Comparison of ENCODE assay signal across 29 mouse cellular contexts in the genomic region with DNA sequence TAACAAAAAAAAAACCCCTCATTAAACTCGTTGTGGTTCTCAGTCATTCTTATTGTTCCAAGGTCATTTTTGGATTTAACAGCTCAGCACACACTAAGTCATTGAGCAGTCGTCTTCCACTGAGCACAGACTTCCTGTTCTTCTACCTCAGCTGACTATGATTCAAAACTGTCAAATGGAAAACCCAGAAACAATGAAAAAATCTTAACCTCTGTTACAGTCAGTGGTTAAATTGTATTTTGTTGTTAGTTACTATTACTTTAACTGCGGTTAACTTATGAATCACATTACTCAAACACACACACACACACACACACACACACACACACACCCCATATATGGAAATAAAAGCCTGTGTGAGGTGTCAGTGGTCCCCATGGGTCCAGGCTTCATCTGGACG.
DNase-seq lines count a peak whose midpoint lies in the region; ATAC-seq and TF ChIP-seq lines count a peak whose summit lies in the region.
"Had no signal": no experiment of that assay in that cellular context is flagged by ENCODE, and none has a peak within 500 bp of the region (broad histone marks: within the 10 kb centered on the region; RNA-seq: fewer than 3 reads in every experiment).

No protein-coding gene starts in this region.

- H3K4me3 ChIP-seq in midbrain, embryonic 11.5 days (ENCODE audit: low read depth, low read length) = no peak overlapping the region
- H3K4me3 ChIP-seq in midbrain, embryonic 14.5 days (replicated peaks; ENCODE audit: low read depth, low read length) = no peak overlapping the region
- H3K4me3 ChIP-seq in liver, postnatal 0 days (ENCODE audit: low read depth, low read length) = no peak overlapping the region
- H3K4me3 ChIP-seq: heart, embryonic 10.5 days; heart, embryonic 15.5 days; hindbrain, embryonic 12.5 days; left cerebral cortex, adult 2 months; limb, embryonic 13.5 days; liver, embryonic 12.5 days; midbrain, embryonic 10.5 days; myocyte; stomach, embryonic 15.5 days had no signal

- no peak overlapping the region for H3K4me2 ChIP-seq in midbrain, embryonic 11.5 days
- H3K4me2 ChIP-seq in midbrain, embryonic 14.5 days (ENCODE audit: low read length) = no peak overlapping the region
- no peak overlapping the region for H3K4me2 ChIP-seq in liver, postnatal 0 days (ENCODE audit: low read depth, low read length)
- H3K4me2 ChIP-seq: heart, embryonic 15.5 days; hindbrain, embryonic 12.5 days; limb, embryonic 13.5 days; liver, embryonic 12.5 days; stomach, embryonic 15.5 days had no signal

- 82% methylated on average over 4 of the region's 4 CpGs for WGBS in midbrain, embryonic 11.5 days
- WGBS in midbrain, embryonic 14.5 days = 86% methylated on average over 4 of the region's 4 CpGs
- 49% methylated on average over 4 of the region's 4 CpGs for WGBS in liver, postnatal 0 days (ENCODE audit: insufficient replicate concordance)

- no peak for TF ChIP-seq EP300 in liver, postnatal 0 days (IDR thresholded peaks at IDR 0.05; ENCODE audit: low read depth)

- no peak overlapping the region for H3K27ac ChIP-seq in midbrain, embryonic 11.5 days (ENCODE audit: low read depth, low read length)
- H3K27ac ChIP-seq in midbrain, embryonic 14.5 days (replicated peaks; ENCODE audit: low read depth, low read length) = no peak overlapping the region
- no peak overlapping the region for H3K27ac ChIP-seq in liver, postnatal 0 days (ENCODE audit: low read depth)
- H3K27ac ChIP-seq: heart, embryonic 10.5 days; heart, embryonic 15.5 days; hindbrain, embryonic 12.5 days; hindbrain, postnatal 0 days; left cerebral cortex, adult 2 months; limb, embryonic 13.5 days; liver, embryonic 12.5 days; midbrain, embryonic 10.5 days; stomach, embryonic 15.5 days had no signal

- peak; percentile 35 for DNase-seq in midbrain, embryonic 11.5 days (ENCODE audit: low spot score, missing footprints)
- no peak for DNase-seq in midbrain, embryonic 14.5 days
- peak; percentile 32 for DNase-seq in fibroblast of lung, adult 2 months (ENCODE audit: low read depth)
- peak; percentile 76 for DNase-seq in naive thymus-derived CD4-positive, alpha-beta T cell, adult 2 months (ENCODE audit: low read depth)
- no peak for DNase-seq in c-Kit-positive CD71-positive TER-119-positive erythroid progenitor cells, embryonic 14.5 days (ENCODE audit: low spot score)
- no peak for DNase-seq in liver, postnatal 0 days
- no peak for DNase-seq in spleen, postnatal 14 days (ENCODE audit: low spot score in 2 of 2)
- DNase-seq: adrenal gland, postnatal 10 days; cerebellum, adult 18-20 months; cerebellum, postnatal 14 days; gastrocnemius, postnatal 25 days; heart, adult 11 months; kidney, adult 9 months; kidney, postnatal 25 days; lung, adult 18-20 months; thymus, postnatal 14 days had no signal

- H3K9me3 ChIP-seq in midbrain, embryonic 11.5 days (ENCODE audit: control insufficient read depth, low read length) = no peaks in the 10 kb centered on the region
- H3K9me3 ChIP-seq in midbrain, embryonic 14.5 days (ENCODE audit: control insufficient read depth, low read length) = no peaks in the 10 kb centered on the region
- no peaks in the 10 kb centered on the region for H3K9me3 ChIP-seq in liver, postnatal 0 days (ENCODE audit: low read length)
- H3K9me3 ChIP-seq: heart, embryonic 10.5 days; heart, embryonic 15.5 days; hindbrain, embryonic 12.5 days; limb, embryonic 13.5 days; liver, embryonic 12.5 days; midbrain, embryonic 10.5 days; stomach, embryonic 15.5 days had no signal

- no peaks in the 10 kb centered on the region for H3K4me1 ChIP-seq in midbrain, embryonic 11.5 days (ENCODE audit: control insufficient read depth, insufficient read depth, low read length)
- H3K4me1 ChIP-seq in midbrain, embryonic 14.5 days (ENCODE audit: control insufficient read depth, insufficient read depth, low read length) = no peaks in the 10 kb centered on the region
- H3K4me1 ChIP-seq in liver, postnatal 0 days (ENCODE audit: insufficient read depth) = peaks cover 30% of the 10 kb centered on the region
- H3K4me1 ChIP-seq: limb, embryonic 13.5 days had no signal

- H3K27me3 ChIP-seq in midbrain, embryonic 11.5 days (ENCODE audit: control insufficient read depth, insufficient read depth, low read length) = no peaks in the 10 kb centered on the region
- no peaks in the 10 kb centered on the region for H3K27me3 ChIP-seq in midbrain, embryonic 14.5 days (ENCODE audit: control insufficient read depth, insufficient read depth, low read length)
- H3K27me3 ChIP-seq in liver, postnatal 0 days (ENCODE audit: insufficient read depth, low read length) = no peaks in the 10 kb centered on the region
- H3K27me3 ChIP-seq: heart, embryonic 15.5 days; hindbrain, embryonic 12.5 days; limb, embryonic 13.5 days; liver, embryonic 12.5 days; stomach, embryonic 15.5 days had no signal

- H3K36me3 ChIP-seq in midbrain, embryonic 11.5 days (ENCODE audit: control insufficient read depth, insufficient read depth, low read length) = no peaks in the 10 kb centered on the region
- no peaks in the 10 kb centered on the region for H3K36me3 ChIP-seq in midbrain, embryonic 14.5 days (ENCODE audit: control insufficient read depth, insufficient read depth, low read length)
- no peaks in the 10 kb centered on the region for H3K36me3 ChIP-seq in liver, postnatal 0 days (replicated peaks; ENCODE audit: insufficient read depth, low read length)
- H3K36me3 ChIP-seq: heart, embryonic 10.5 days; heart, embryonic 15.5 days; hindbrain, embryonic 12.5 days; limb, embryonic 13.5 days; liver, embryonic 12.5 days; midbrain, embryonic 10.5 days; stomach, embryonic 15.5 days had no signal

- no peak overlapping the region for H3K9ac ChIP-seq in midbrain, embryonic 11.5 days (ENCODE audit: low read length)
- no peak overlapping the region for H3K9ac ChIP-seq in midbrain, embryonic 14.5 days (replicated peaks; ENCODE audit: low read length)
- no peak overlapping the region for H3K9ac ChIP-seq in liver, postnatal 0 days (replicated peaks)
- H3K9ac ChIP-seq: heart, embryonic 15.5 days; hindbrain, embryonic 12.5 days; limb, embryonic 13.5 days; liver, embryonic 12.5 days; stomach, embryonic 15.5 days had no signal

- no peak for ATAC-seq in midbrain, embryonic 11.5 days (ENCODE audit: low FRiP score)
- ATAC-seq in midbrain, embryonic 14.5 days (ENCODE audit: low FRiP score, low TSS enrichment) = no peak
- ATAC-seq in liver, postnatal 0 days = no peak
- ATAC-seq: forebrain, embryonic 14.5 days; hindbrain, postnatal 0 days; intestine, postnatal 0 days; liver, embryonic 12.5 days; lung, postnatal 0 days had no signal

- no peak for TF ChIP-seq CTCF in liver, postnatal 0 days (IDR thresholded peaks at IDR 0.05; ENCODE audit: low read depth)

Comparison
In these comparisons a context has a peak if more than half of its experiments do, and no peak if none do; other contexts are left out.
1. DNase-seq: peak in midbrain, embryonic 11.5 days (single experiment), fibroblast of lung, adult 2 months (single experiment) and naive thymus-derived CD4-positive, alpha-beta T cell, adult 2 months (single experiment); none in midbrain, embryonic 14.5 days (single experiment), c-Kit-positive CD71-positive TER-119-positive erythroid progenitor cells, embryonic 14.5 days (single experiment), liver, postnatal 0 days (single experiment) and spleen, postnatal 14 days (0 of 2).